Mouse (Mus musculus): ENCODE results near the gene Ksr2. TPM values are rescaled to one million over a fixed set of nuclear protein-coding genes. Genes with fewer than 3 reads are reported as not detected.
"Not testable (repeated sequence)": the region's sequence is repeated elsewhere in the genome, so short reads cannot be mapped to it uniquely, and the experiment has no call there.

Ksr2 gene
- polyA plus RNA-seq, 1 experiment from 2014 or later: 1.1 TPM

GRCm38 (mm10) chr5:117409369-117409768, 4.4 kb upstream of the Ksr2 start:
- no peak overlapping the region for H3K4me3 ChIP-seq (replicated peaks)
- H3K36me3 ChIP-seq: no peaks in the 10 kb centered on the region
- 62% methylated on average over 6 of the region's 6 CpGs for WGBS
- no peak for ATAC-seq (ENCODE audit: insufficient number of reproducible peaks, low FRiP score, low TSS enrichment, low read depth)
- no peak overlapping the region for H3K27ac ChIP-seq (replicated peaks)
- H3K4me1 ChIP-seq: peaks cover 10% of the 10 kb centered on the region
- H3K9me3 ChIP-seq (replicated peaks): no peaks in the 10 kb centered on the region
- H3K27me3 ChIP-seq: peaks cover 33% of the 10 kb centered on the region
- no peak overlapping the region for H3K4me2 ChIP-seq (replicated peaks)
- H3K9ac ChIP-seq: no peak overlapping the region

GRCm38 (mm10) chr5:117414611-117415010, 811 bp downstream of the Ksr2 start:
- Histone ChIP-seq H3K4me1 (peaks cover 14% of the 10 kb centered on the region), H3K4me3 (replicated peaks) (peak overlapping the region; percentile 58), H3K27ac (replicated peaks) (no peak overlapping the region), H3K9ac (no peak overlapping the region), H3K4me2 (replicated peaks) (peak overlapping the region; percentile 98), H3K27me3 (peaks cover 56% of the 10 kb centered on the region), H3K36me3 (no peaks in the 10 kb centered on the region), H3K9me3 (replicated peaks) (no peaks in the 10 kb centered on the region)
- ATAC-seq (ENCODE audit: insufficient number of reproducible peaks, low FRiP score, low TSS enrichment, low read depth): no peak
- WGBS: 3% methylated on average over 10 of the region's 10 CpGs

GRCm38 (mm10) chr5:117415011-117415912, 1.5 kb downstream of the Ksr2 start:
- Histone ChIP-seq H3K27ac (replicated peaks) (no peak overlapping the region), H3K4me1 (peaks cover 14% of the 10 kb centered on the region), H3K27me3 (peaks cover 56% of the 10 kb centered on the region), H3K9me3 (replicated peaks) (no peaks in the 10 kb centered on the region), H3K9ac (no peak overlapping the region), H3K4me2 (replicated peaks) (no peak overlapping the region), H3K4me3 (replicated peaks) (0 out of 2 replicates have a peak overlapping the region, but pooled peaks have one; percentile 58), H3K36me3 (no peaks in the 10 kb centered on the region)
- WGBS: 23% methylated on average over 19 of the region's 19 CpGs
- no peak for ATAC-seq (ENCODE audit: insufficient number of reproducible peaks, low FRiP score, low TSS enrichment, low read depth)

- Histone ChIP-seq H3K4me3 (replicated peaks) (no peak overlapping the region), H3K36me3 (no peaks in the 10 kb centered on the region), H3K27ac (replicated peaks) (no peak overlapping the region), H3K9ac (no peak overlapping the region), H3K4me1 (peaks cover 14% of the 10 kb centered on the region), H3K4me2 (replicated peaks) (no peak overlapping the region), H3K27me3 (peaks cover 44% of the 10 kb centered on the region), H3K9me3 (replicated peaks) (no peaks in the 10 kb centered on the region)
- WGBS: 74% methylated on average over 2 of the region's 2 CpGs
- no peak for ATAC-seq (ENCODE audit: insufficient number of reproducible peaks, low FRiP score, low TSS enrichment, low read depth)
These were observed 3.6 kb downstream of the Ksr2 start for GRCm38 (mm10) chr5:117417442-117417841.

GRCm38 (mm10) chr5:117433501-117433900, 19.7 kb downstream of the Ksr2 start:
- not testable (repeated sequence) for H3K4me1 ChIP-seq; H3K9me3 ChIP-seq (replicated peaks); H3K27ac ChIP-seq (replicated peaks); H3K36me3 ChIP-seq; ATAC-seq (ENCODE audit: insufficient number of reproducible peaks, low FRiP score, low TSS enrichment, low read depth); H3K9ac ChIP-seq; H3K4me3 ChIP-seq (replicated peaks); H3K27me3 ChIP-seq; H3K4me2 ChIP-seq (replicated peaks)
- WGBS: 88% methylated on average over 7 of the region's 7 CpGs

- Histone ChIP-seq H3K36me3 (no peaks in the 10 kb centered on the region), H3K9ac (no peak overlapping the region), H3K4me1 (peaks cover 4% of the 10 kb centered on the region; the same call in 1 of the 2 replicates), H3K4me3 (replicated peaks) (no peak overlapping the region), H3K9me3 (replicated peaks) (no peaks in the 10 kb centered on the region), H3K27me3 (no peaks in the 10 kb centered on the region), H3K27ac (replicated peaks) (no peak overlapping the region), H3K4me2 (replicated peaks) (no peak overlapping the region)
- ATAC-seq (ENCODE audit: insufficient number of reproducible peaks, low FRiP score, low TSS enrichment, low read depth): no peak
- WGBS: 90% methylated on average over 11 of the region's 11 CpGs
These were observed 26.5 kb downstream of the Ksr2 start for GRCm38 (mm10) chr5:117440261-117440660.

GRCm38 (mm10) chr5:117441242-117441842, 27.5 kb downstream of the Ksr2 start:
- Histone ChIP-seq H3K27ac (replicated peaks) (no peak overlapping the region), H3K4me3 (replicated peaks) (no peak overlapping the region), H3K9ac (no peak overlapping the region), H3K36me3 (no peaks in the 10 kb centered on the region), H3K9me3 (replicated peaks) (no peaks in the 10 kb centered on the region), H3K4me2 (replicated peaks) (no peak overlapping the region), H3K4me1 (peaks cover 4% of the 10 kb centered on the region; the same call in 1 of the 2 replicates), H3K27me3 (no peaks in the 10 kb centered on the region)
- no peak for ATAC-seq (ENCODE audit: insufficient number of reproducible peaks, low FRiP score, low TSS enrichment, low read depth)
- 45% methylated on average over 18 of the region's 18 CpGs for WGBS

GRCm38 (mm10) chr5:117442157-117442765, 28.5 kb downstream of the Ksr2 start:
- Histone ChIP-seq H3K4me2 (replicated peaks) (no peak overlapping the region), H3K27ac (replicated peaks) (no peak overlapping the region), H3K27me3 (no peaks in the 10 kb centered on the region), H3K4me1 (peaks cover 4% of the 10 kb centered on the region; the same call in 1 of the 2 replicates), H3K9me3 (replicated peaks) (no peaks in the 10 kb centered on the region), H3K36me3 (no peaks in the 10 kb centered on the region), H3K9ac (no peak overlapping the region), H3K4me3 (replicated peaks) (no peak overlapping the region)
- WGBS: 63% methylated on average over 12 of the region's 12 CpGs
- no peak; the same call in 1 of the 2 replicates for ATAC-seq (ENCODE audit: insufficient number of reproducible peaks, low FRiP score, low TSS enrichment, low read depth)

GRCm38 (mm10) chr5:117443141-117443540, 29.3 kb downstream of the Ksr2 start:
- Histone ChIP-seq H3K4me1 (peaks cover 4% of the 10 kb centered on the region; the same call in 1 of the 2 replicates), H3K27ac (replicated peaks) (no peak overlapping the region), H3K9ac (no peak overlapping the region), H3K4me3 (replicated peaks) (no peak overlapping the region), H3K4me2 (replicated peaks) (no peak overlapping the region), H3K9me3 (replicated peaks) (no peaks in the 10 kb centered on the region), H3K36me3 (no peaks in the 10 kb centered on the region), H3K27me3 (no peaks in the 10 kb centered on the region)
- 86% methylated on average over 4 of the region's 4 CpGs for WGBS
- ATAC-seq (ENCODE audit: insufficient number of reproducible peaks, low FRiP score, low TSS enrichment, low read depth): no peak

- no peak for ATAC-seq (ENCODE audit: insufficient number of reproducible peaks, low FRiP score, low TSS enrichment, low read depth)
- no peak overlapping the region for H3K27ac ChIP-seq (replicated peaks)
- no peak overlapping the region for H3K4me3 ChIP-seq (replicated peaks)
- H3K4me1 ChIP-seq: peaks cover 4% of the 10 kb centered on the region; the same call in 1 of the 2 replicates
- no peaks in the 10 kb centered on the region for H3K36me3 ChIP-seq
- no peaks in the 10 kb centered on the region for H3K9me3 ChIP-seq (replicated peaks)
- no peak overlapping the region for H3K9ac ChIP-seq
- no peaks in the 10 kb centered on the region for H3K27me3 ChIP-seq
- H3K4me2 ChIP-seq (replicated peaks): no peak overlapping the region
- 84% methylated on average over 6 of the region's 6 CpGs for WGBS
These were observed 30.1 kb downstream of the Ksr2 start for GRCm38 (mm10) chr5:117443902-117444301.

- no peak overlapping the region for H3K27ac ChIP-seq (replicated peaks)
- H3K9me3 ChIP-seq (replicated peaks): no peaks in the 10 kb centered on the region
- H3K4me1 ChIP-seq: no peaks in the 10 kb centered on the region
- no peak overlapping the region for H3K9ac ChIP-seq
- H3K36me3 ChIP-seq: no peaks in the 10 kb centered on the region
- H3K4me3 ChIP-seq (replicated peaks): no peak overlapping the region
- no peak for ATAC-seq (ENCODE audit: insufficient number of reproducible peaks, low FRiP score, low TSS enrichment, low read depth)
- 40% methylated on average over 6 of the region's 6 CpGs for WGBS
- H3K27me3 ChIP-seq: no peaks in the 10 kb centered on the region
- no peak overlapping the region for H3K4me2 ChIP-seq (replicated peaks)
These were observed 33.9 kb downstream of the Ksr2 start for GRCm38 (mm10) chr5:117447698-117448097.

Data from embryonic facial prominence, embryonic 15.5 days (tissue).